In genomic region chr11:113731945-113732612, GRCm38 (mm10) we compare ENCODE assay signal across 16 mouse cellular contexts. TPM values are rescaled to one million over a fixed set of nuclear protein-coding genes. Genes with fewer than 3 reads are reported as not detected.
DNase-seq lines count a peak whose midpoint lies in the region; ATAC-seq and TF ChIP-seq lines count a peak whose summit lies in the region.
"Had no signal": no experiment of that assay in that cellular context is flagged by ENCODE, and none has a peak within 500 bp of the region (broad histone marks: within the 10 kb centered on the region; RNA-seq: fewer than 3 reads in every experiment).

No protein-coding gene starts in this region.

- H3K9ac ChIP-seq in liver, postnatal 0 days (replicated peaks), result no peak overlapping the region
- no peak overlapping the region for H3K9ac ChIP-seq in liver, embryonic 11.5 days (ENCODE audit: low read depth, low read length)
- no peak overlapping the region for H3K9ac ChIP-seq in CH12.LX (ENCODE audit: insufficient read depth, low read depth)
- H3K9ac ChIP-seq: forebrain, embryonic 12.5 days; hindbrain, embryonic 13.5 days had no signal

- peak; percentile 29; the same call in 1 of the 2 replicates for TF ChIP-seq CTCF in kidney, adult 2 months (conservative IDR thresholded peaks at IDR 0.05; ENCODE audit: insufficient read depth, insufficient read length, low read depth, low read length)
- TF ChIP-seq CTCF in liver, postnatal 0 days (IDR thresholded peaks at IDR 0.05; ENCODE audit: low read depth), result peak; percentile 40
- TF ChIP-seq CTCF in CH12.LX (conservative IDR thresholded peaks at IDR 0.05 in 1 of 2, IDR thresholded peaks at IDR 0.05 in 1 of 2; ENCODE audit: low read depth in 2 of 2, low read length in 2 of 2), result peak in 1 of 2 experiments; percentile 39; a peak in 2 of 4 replicates
- no peak for TF ChIP-seq CTCF in bone marrow macrophage, adult 2 months (IDR thresholded peaks at IDR 0.05; ENCODE audit: low read depth, low read length)

- no peaks in the 10 kb centered on the region for H3K36me3 ChIP-seq in kidney, adult 2 months (ENCODE audit: control insufficient read depth, insufficient read depth, low read length)
- peaks cover 27% of the 10 kb centered on the region for H3K36me3 ChIP-seq in liver, postnatal 0 days (replicated peaks; ENCODE audit: insufficient read depth, low read length)
- H3K36me3 ChIP-seq in liver, embryonic 11.5 days (ENCODE audit: control insufficient read depth, insufficient read depth, low read length), result peaks cover 21% of the 10 kb centered on the region
- peaks cover 6 to 30% of the 10 kb centered on the region in 2 experiments for H3K36me3 ChIP-seq in CH12.LX (replicated peaks in 1 of 2; ENCODE audit: control insufficient read depth in 1 of 2, insufficient read depth in 1 of 2, low read length in 1 of 2)

- no peak for TF ChIP-seq EP300 in liver, postnatal 0 days (IDR thresholded peaks at IDR 0.05; ENCODE audit: low read depth)
- no peak for TF ChIP-seq EP300 in CH12.LX (IDR thresholded peaks at IDR 0.05; ENCODE audit: low read length)

- H3K4me3 ChIP-seq in kidney, adult 2 months (ENCODE audit: insufficient read depth, low read depth, low read length), result no peak overlapping the region
- no peak overlapping the region for H3K4me3 ChIP-seq in liver, postnatal 0 days (ENCODE audit: low read depth, low read length)
- H3K4me3 ChIP-seq in liver, embryonic 11.5 days (ENCODE audit: low read depth, low read length), result no peak overlapping the region
- no peak overlapping the region for H3K4me3 ChIP-seq in CH12.LX (replicated peaks in 1 of 3; ENCODE audit: low read depth in 2 of 3, low read length in 2 of 3, poor library complexity in 1 of 3)
- H3K4me3 ChIP-seq in bone marrow macrophage, adult 2 months (ENCODE audit: insufficient read depth, low read length), result no peak overlapping the region
- H3K4me3 ChIP-seq: forebrain, embryonic 12.5 days; hindbrain, embryonic 13.5 days; megakaryocyte, embryonic 14.5 days had no signal

- H3K27me3 ChIP-seq in kidney, adult 2 months (replicated peaks; ENCODE audit: control insufficient read depth, insufficient read depth, low read length), result no peaks in the 10 kb centered on the region
- no peaks in the 10 kb centered on the region for H3K27me3 ChIP-seq in liver, postnatal 0 days (ENCODE audit: insufficient read depth, low read length)
- no peaks in the 10 kb centered on the region for H3K27me3 ChIP-seq in liver, embryonic 11.5 days (replicated peaks; ENCODE audit: control insufficient read depth, insufficient read depth, low read length)
- H3K27me3 ChIP-seq in CH12.LX (replicated peaks), result no peaks in the 10 kb centered on the region
- H3K27me3 ChIP-seq: forebrain, embryonic 12.5 days; hindbrain, embryonic 13.5 days had no signal

- in situ Hi-C loops in CH12.LX (cut with MboI; ENCODE audit: low pct_ligation_motif_present, low pct_unique_long_range_greater_than_20kb, low sequenced_read_pairs), result no loop called here

- WGBS in kidney, adult 2 months, result 89% methylated on average over 10 of the region's 10 CpGs
- WGBS in liver, postnatal 0 days (ENCODE audit: insufficient replicate concordance), result 96% methylated on average over 10 of the region's 10 CpGs
- 92% methylated on average over 10 of the region's 10 CpGs for WGBS in liver, embryonic 11.5 days

- H3K27ac ChIP-seq in kidney, adult 2 months (ENCODE audit: insufficient read depth, low read depth, low read length), result no peak overlapping the region
- H3K27ac ChIP-seq in liver, postnatal 0 days (ENCODE audit: low read depth), result no peak overlapping the region
- no peak overlapping the region for H3K27ac ChIP-seq in liver, embryonic 11.5 days (ENCODE audit: low read depth, low read length)
- H3K27ac ChIP-seq in CH12.LX (ENCODE audit: insufficient read depth, low read depth), result no peak overlapping the region
- peak overlapping the region; percentile 80 for H3K27ac ChIP-seq in bone marrow macrophage, adult 2 months (ENCODE audit: insufficient read depth, low read depth, low read length)
- H3K27ac ChIP-seq: hindbrain, embryonic 13.5 days had no signal

- peaks cover 48% of the 10 kb centered on the region for H3K4me1 ChIP-seq in kidney, adult 2 months (ENCODE audit: control insufficient read depth, insufficient read depth, low read length)
- H3K4me1 ChIP-seq in liver, postnatal 0 days (ENCODE audit: insufficient read depth), result peaks cover 50% of the 10 kb centered on the region
- H3K4me1 ChIP-seq in liver, embryonic 11.5 days (replicated peaks; ENCODE audit: control insufficient read depth, insufficient read depth, low read length), result peaks cover 42% of the 10 kb centered on the region
- peaks cover 0 to 39% of the 10 kb centered on the region in 2 experiments; a peak in 2 of 4 replicates for H3K4me1 ChIP-seq in CH12.LX (ENCODE audit: control insufficient read depth in 1 of 2, insufficient read depth in 2 of 2)
- H3K4me1 ChIP-seq in bone marrow macrophage, adult 2 months (ENCODE audit: control insufficient read depth, insufficient read depth, low read length), result peaks cover 64% of the 10 kb centered on the region

- TF ChIP-seq POLR2A in kidney, adult 2 months (IDR thresholded peaks at IDR 0.05; ENCODE audit: low read depth, low read length), result no peak
- TF ChIP-seq POLR2A in CH12.LX (IDR thresholded peaks at IDR 0.05; ENCODE audit: low read depth, low read length), result no peak
- no peak for TF ChIP-seq POLR2A in bone marrow macrophage, adult 2 months (IDR thresholded peaks at IDR 0.05; ENCODE audit: borderline replicate concordance, low read depth, low read length)

- peak; percentile 32 for TF ChIP-seq RAD21 in CH12.LX (IDR thresholded peaks at IDR 0.05; ENCODE audit: low read depth, low read length)

- no peak for ATAC-seq in liver, postnatal 0 days
- no peak for ATAC-seq in liver, embryonic 11.5 days (replicated peaks; ENCODE audit: low FRiP score)

- H3K9me3 ChIP-seq in liver, postnatal 0 days (ENCODE audit: low read length), result no peaks in the 10 kb centered on the region
- no peaks in the 10 kb centered on the region for H3K9me3 ChIP-seq in liver, embryonic 11.5 days (ENCODE audit: control insufficient read depth, low read length)
- peaks cover 7% of the 10 kb centered on the region for H3K9me3 ChIP-seq in CH12.LX (replicated peaks; ENCODE audit: low read length)
- H3K9me3 ChIP-seq: forebrain, embryonic 12.5 days; hindbrain, embryonic 13.5 days; megakaryocyte, embryonic 14.5 days had no signal

- H3K79me2 ChIP-seq in CH12.LX (replicated peaks; ENCODE audit: control insufficient read depth, extremely low read depth, insufficient read depth, poor library complexity, severe bottlenecking), result no peaks in the 10 kb centered on the region

- no peak overlapping the region for H3K4me2 ChIP-seq in liver, postnatal 0 days (ENCODE audit: low read depth, low read length)
- no peak overlapping the region for H3K4me2 ChIP-seq in liver, embryonic 11.5 days
- no peak overlapping the region for H3K4me2 ChIP-seq in CH12.LX (ENCODE audit: insufficient read depth, low read depth, poor library complexity, severe bottlenecking)
- H3K4me2 ChIP-seq: forebrain, embryonic 12.5 days; hindbrain, embryonic 13.5 days had no signal

- dilution Hi-C loops in CH12.LX (cut with MboI; ENCODE audit: extremely low pct_ligation_motif_present, extremely low pct_unique_long_range_greater_than_20kb, low sequenced_read_pairs), result no loop called here

- no peak for DNase-seq in kidney, adult 2 months
- no peak for DNase-seq in kidney, postnatal 14 days
- DNase-seq in liver, postnatal 0 days, result no peak
- no peak for DNase-seq in liver, embryonic 11.5 days (ENCODE audit: low spot score)
- no peak for DNase-seq in CH12.LX (ENCODE audit: extremely low read depth)
- no peak for DNase-seq in right cerebral cortex, postnatal 4 days
- DNase-seq in urinary bladder, adult 2 months (ENCODE audit: low spot score), result no peak
- DNase-seq: cerebellum, adult 2 months; kidney, postnatal 36 days; left cerebral cortex, postnatal 4 days; thymus, postnatal 36 days had no signal

RNA-seq across cellular contexts. Expression of gene Cdc42ep4, which starts 19.6 kb away (rescaled TPM):
- polyA plus RNA-seq in kidney, adult 2 months (2012; rRNA removed), result 18.0 and 18.2 TPM in 2 replicates
- polyA plus RNA-seq in liver, postnatal 0 days (2015; fragmentation: Nextera tagmentation; extraction: Ambion mirVana), result 12.4 and 13.7 TPM in 2 replicates
- 26.0 and 29.5 TPM in 2 replicates for polyA plus RNA-seq in liver, embryonic 11.5 days (2014; fragmentation: Nextera tagmentation; extraction: Ambion mirVana)
- total RNA-seq in CH12.LX (2012; rRNA removed) (2.6 and 3.4 TPM in 2 replicates), CH12.LX (2014; rRNA removed) (2.3 TPM in 2 replicates)
- 6.7 and 8.1 TPM in 2 replicates for polyA plus RNA-seq in CH12.LX (2012; ENCODE audit: insufficient read length, low read depth)
- polyA plus RNA-seq in bone marrow macrophage, adult 2 months (2012; ENCODE audit: insufficient read depth, insufficient read length, missing spikeins), result 18.3 and 20.9 TPM in 2 replicates
- polyA plus RNA-seq in urinary bladder, adult 2 months (2012; rRNA removed), result 19.8 and 27.1 TPM in 2 replicates

RNA-seq across cellular contexts. Expression of gene Cpsf4l, which starts 22.3 kb away (rescaled TPM):
- 8.9 and 9.0 TPM in 2 replicates for polyA plus RNA-seq in kidney, adult 2 months (2012; rRNA removed)
- 0.38 and 0.46 TPM in 2 replicates for polyA plus RNA-seq in liver, postnatal 0 days (2015; fragmentation: Nextera tagmentation; extraction: Ambion mirVana)
- 0.18 and 0.29 TPM in 2 replicates for polyA plus RNA-seq in liver, embryonic 11.5 days (2014; fragmentation: Nextera tagmentation; extraction: Ambion mirVana)
- total RNA-seq in CH12.LX (2012; rRNA removed) (0.13 TPM in 1 of 2 replicates, not detected in the other), CH12.LX (2014; rRNA removed) (not detected in 2 replicates)
- polyA plus RNA-seq in CH12.LX (2012; ENCODE audit: insufficient read length, low read depth), result 0.43 and 0.53 TPM in 2 replicates
- polyA plus RNA-seq in bone marrow macrophage, adult 2 months (2012; ENCODE audit: insufficient read depth, insufficient read length, missing spikeins), result not detected in 2 replicates
- polyA plus RNA-seq in urinary bladder, adult 2 months (2012; rRNA removed), result 0.38 and 0.44 TPM in 2 replicates
- total RNA-seq: granulocyte monocyte progenitor cell, adult 5-6 weeks; left cerebral cortex, postnatal 4 days had no signal

RNA-seq across cellular contexts. Expression of gene D11Wsu47e, which starts 47.9 kb away (rescaled TPM):
- polyA plus RNA-seq in kidney, adult 2 months (2012; rRNA removed), result 7.6 and 7.8 TPM in 2 replicates
- 4.3 and 4.6 TPM in 2 replicates for polyA plus RNA-seq in liver, postnatal 0 days (2015; fragmentation: Nextera tagmentation; extraction: Ambion mirVana)
- polyA plus RNA-seq in liver, embryonic 11.5 days (2014; fragmentation: Nextera tagmentation; extraction: Ambion mirVana), result 22.4 and 22.9 TPM in 2 replicates
- 25.1 and 30.1 TPM in 2 replicates for total RNA-seq in CH12.LX (2012; rRNA removed)
- total RNA-seq in CH12.LX (2014; rRNA removed), result 25.6 and 29.6 TPM in 2 replicates
- polyA plus RNA-seq in CH12.LX (2012; ENCODE audit: insufficient read length, low read depth), result 24.7 and 26.2 TPM in 2 replicates
- 8.2 and 11.4 TPM in 2 replicates for polyA plus RNA-seq in bone marrow macrophage, adult 2 months (2012; ENCODE audit: insufficient read depth, insufficient read length, missing spikeins)
- polyA plus RNA-seq in urinary bladder, adult 2 months (2012; rRNA removed), result 11.5 and 12.5 TPM in 2 replicates

RNA-seq across cellular contexts. Expression of gene Fam104a, which starts 48.1 kb away (rescaled TPM):
- polyA plus RNA-seq in kidney, adult 2 months (2012; rRNA removed), result 24.6 and 25.8 TPM in 2 replicates
- 24.1 and 26.5 TPM in 2 replicates for polyA plus RNA-seq in liver, postnatal 0 days (2015; fragmentation: Nextera tagmentation; extraction: Ambion mirVana)
- 58.7 and 62.3 TPM in 2 replicates for polyA plus RNA-seq in liver, embryonic 11.5 days (2014; fragmentation: Nextera tagmentation; extraction: Ambion mirVana)
- total RNA-seq in CH12.LX (2012; rRNA removed) (34.9 and 35.3 TPM in 2 replicates), CH12.LX (2014; rRNA removed) (11.6 and 14.6 TPM in 2 replicates)
- 55.0 and 57.0 TPM in 2 replicates for polyA plus RNA-seq in CH12.LX (2012; ENCODE audit: insufficient read length, low read depth)
- 24.3 and 24.7 TPM in 2 replicates for polyA plus RNA-seq in bone marrow macrophage, adult 2 months (2012; ENCODE audit: insufficient read depth, insufficient read length, missing spikeins)
- polyA plus RNA-seq in urinary bladder, adult 2 months (2012; rRNA removed), result 25.0 and 26.5 TPM in 2 replicates
